ENCODE assay signal across 16 mouse cellular contexts in genomic region chr11:85067871-85068270, GRCm38 (mm10).
"Had no signal": no experiment of that assay in that cellular context is flagged by ENCODE, and none has a peak within 500 bp of the region (broad histone marks: within the 10 kb centered on the region; RNA-seq: fewer than 3 reads in every experiment).

No protein-coding gene starts in this region.

- H3K4me3 ChIP-seq: neural tube, embryonic 13.5 days; neural tube, embryonic 15.5 days; stomach, embryonic 15.5 days had no signal

- DNase-seq: retina, postnatal 1 day; right cerebral cortex, adult 18-20 months; right cerebral cortex, postnatal 14 days; right cerebral cortex, postnatal 25 days; right cerebral cortex, postnatal 4 days; spleen, adult 18-20 months; thymus, adult 18-20 months; thymus, adult 2 months; thymus, postnatal 14 days; thymus, postnatal 25 days; thymus, postnatal 36 days; thymus, postnatal 4 days had no signal

- H3K27ac ChIP-seq: neural tube, embryonic 13.5 days; neural tube, embryonic 15.5 days; stomach, embryonic 15.5 days; stomach, postnatal 0 days had no signal

- H3K27me3 ChIP-seq: neural tube, embryonic 13.5 days; neural tube, embryonic 15.5 days; stomach, embryonic 15.5 days had no signal

- H3K9ac ChIP-seq: neural tube, embryonic 13.5 days; neural tube, embryonic 15.5 days; stomach, embryonic 15.5 days had no signal

- H3K36me3 ChIP-seq: stomach, embryonic 15.5 days had no signal

- H3K4me2 ChIP-seq: neural tube, embryonic 13.5 days; neural tube, embryonic 15.5 days; stomach, embryonic 15.5 days had no signal

- H3K9me3 ChIP-seq: neural tube, embryonic 13.5 days; neural tube, embryonic 15.5 days; stomach, embryonic 15.5 days had no signal

- H3K4me1 ChIP-seq: neural tube, embryonic 13.5 days; neural tube, embryonic 15.5 days; stomach, embryonic 15.5 days had no signal
